Mouse (Mus musculus) heart, embryonic 13.5 days (tissue): ENCODE data around the gene Cfi. TPM values are rescaled to one million over a fixed set of nuclear protein-coding genes. Genes with fewer than 3 reads are reported as not detected.
A peak's percentile ranks its signal among the peaks of the same experiment; 100 is the strongest.

Experiments used
- ATAC-seq: fragments of 200-750 bp; cut with Nextera tagmentation; 2 replicates; pipeline ENCODE4 v1.8.0; 2017; ENCODE audit warnings: moderate TSS enrichment; ENCODE audit not compliant: insufficient number of reproducible peaks, low FRiP score, low TSS enrichment; ENCODE audit errors: extremely low read depth
- H3K27ac ChIP-seq: fragments of 300-500 bp; sonication (generic); replicated peaks from 2 replicates; pipeline ENCODE4 v1.5.1; 2015; ENCODE audit warnings: moderate library complexity, mild to moderate bottlenecking, inconsistent platforms
- H3K27me3 ChIP-seq: fragments of 300-500 bp; sonication (generic); replicated peaks from 2 replicates; pipeline ENCODE4 v1.6.1; 2015; ENCODE audit warnings: mild to moderate bottlenecking, inconsistent platforms
- H3K36me3 ChIP-seq: fragments of 300-500 bp; sonication (generic); 2 replicates; pipeline ENCODE4 v1.6.1; 2015; ENCODE audit warnings: mild to moderate bottlenecking, inconsistent platforms
- H3K4me1 ChIP-seq: fragments of 300-500 bp; sonication (generic); 2 replicates; pipeline ENCODE4 v1.6.1; 2015; ENCODE audit warnings: inconsistent platforms
- H3K4me2 ChIP-seq: fragments of 300-500 bp; sonication (generic); 2 replicates; pipeline ENCODE4 v1.6.1; 2015; ENCODE audit warnings: inconsistent platforms, mild to moderate bottlenecking, moderate library complexity
- H3K4me3 ChIP-seq: fragments of 300-500 bp; sonication (generic); 2 replicates; pipeline ENCODE4 v1.5.1; 2015; ENCODE audit warnings: moderate library complexity, mild to moderate bottlenecking, inconsistent platforms
- H3K9ac ChIP-seq: fragments of 300-500 bp; sonication (generic); 2 replicates; pipeline ENCODE4 v1.6.1; 2015; ENCODE audit warnings: inconsistent platforms, mild to moderate bottlenecking, moderate library complexity
- H3K9me3 ChIP-seq: fragments of 300-500 bp; sonication (generic); 2 replicates; pipeline ENCODE4 v1.6.1; 2016; ENCODE audit warnings: inconsistent platforms
- WGBS: fragments of 180-500 bp; shearing (Covaris S2); methylation state at CpG from one replicate; pipeline ENCODE4 v1.1.7; 2015; ENCODE audit warnings: mixed read lengths; 5-methylcytosine and 5-hydroxymethylcytosine counted together
- polyA plus RNA-seq: library from polyadenylated mRNA; unstranded; fragments of >200 nt; fragmentation: Nextera tagmentation; extraction: Ambion mirVana; gene quantifications from 2 replicates; pipeline ENCODE4 v1.2.1, GENCODE M21; 2015

The Cfi gene
- polyA plus RNA-seq, 1 experiment from 2014 or later: 3.0 TPM

DNA sequence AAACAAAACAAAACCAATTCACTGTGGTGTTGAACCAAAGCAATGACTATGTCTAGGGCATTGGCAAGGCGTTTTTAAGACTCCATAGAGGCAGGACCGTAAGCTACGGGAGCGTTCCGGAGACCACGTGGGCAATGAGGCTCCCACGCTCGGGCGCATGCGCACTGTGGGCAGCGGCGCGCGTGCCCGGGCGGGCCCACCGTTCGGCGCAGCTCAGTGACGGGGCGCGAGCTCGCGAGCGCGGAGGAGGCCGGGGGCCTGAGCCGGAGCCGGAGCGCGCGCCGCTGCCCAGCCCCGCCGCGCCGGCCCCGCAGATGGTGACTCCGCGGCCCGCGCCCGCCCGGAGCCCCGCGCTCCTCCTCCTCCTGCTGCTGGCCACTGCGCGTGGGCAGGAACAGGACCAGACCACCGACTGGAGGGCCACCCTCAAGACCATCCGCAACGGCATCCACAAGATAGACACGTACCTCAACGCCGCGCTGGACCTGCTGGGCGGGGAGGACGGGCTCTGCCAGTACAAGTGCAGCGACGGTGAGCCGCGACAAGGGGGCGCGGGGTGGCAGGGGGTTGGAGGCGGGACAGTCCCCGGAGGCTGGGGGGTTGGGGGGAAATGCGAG lies 42.8 kb downstream of the Cfi start, which contains the start of gene Pla2g12a:
Pla2g12a (plus strand) TSS at position 202 of the 617 bp plus-strand sequence.
- peak within 1 kb of the TSS; percentile 83 for H3K27ac ChIP-seq
- H3K4me3 ChIP-seq: peak within 1 kb of the TSS; percentile 76
- peaks cover 22% of the 10 kb centered on the region for H3K4me1 ChIP-seq
- 0 out of 2 replicates have a peak, but pooled peaks cover 10% of the 10 kb centered on the region for H3K27me3 ChIP-seq
- peak; percentile 74 for ATAC-seq
- H3K36me3 ChIP-seq: no peaks in the 10 kb centered on the region
- WGBS: under 1% methylated on average over 62 of the region's 66 CpGs
- H3K4me2 ChIP-seq: peak within 1 kb of the TSS; percentile 87
- peak within 1 kb of the TSS; percentile 89 for H3K9ac ChIP-seq
- H3K9me3 ChIP-seq: no peaks in the 10 kb centered on the region

DNA sequence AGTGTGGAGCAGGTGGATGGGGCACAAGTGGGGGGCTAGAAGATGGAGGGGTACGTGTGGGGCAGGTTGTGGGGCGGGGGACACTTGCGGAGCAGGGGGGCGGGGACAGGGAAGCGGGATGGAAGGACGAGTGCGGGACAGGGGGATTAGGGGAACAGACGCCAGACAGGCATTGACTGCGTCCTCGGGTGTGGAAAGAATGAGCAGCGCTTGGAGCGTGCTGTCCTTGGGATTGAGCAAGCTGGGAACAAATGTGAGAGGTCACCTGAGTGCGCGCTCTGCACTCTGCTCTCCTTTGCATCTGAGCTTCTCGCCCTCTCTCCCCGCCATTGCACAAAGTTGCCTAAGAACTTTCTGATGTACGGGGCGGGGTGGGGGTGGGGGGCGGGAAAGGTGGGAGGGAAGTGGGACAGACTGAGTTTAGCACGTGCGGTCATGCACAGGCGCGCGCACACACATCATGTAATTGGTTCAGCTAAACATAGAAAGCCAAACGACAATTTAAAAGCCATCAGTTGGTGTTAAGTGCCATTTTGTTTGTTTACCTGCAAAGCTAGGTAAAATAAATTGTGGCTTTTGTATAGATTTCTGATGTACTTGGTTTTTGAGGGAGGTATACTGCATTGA lies 43.6 kb downstream of the Cfi start:
- peak overlapping the region; percentile 87 for H3K4me2 ChIP-seq
- peak overlapping the region; percentile 89 for H3K9ac ChIP-seq
- H3K27me3 ChIP-seq: 0 out of 2 replicates have a peak, but pooled peaks cover 10% of the 10 kb centered on the region
- H3K4me1 ChIP-seq: peaks cover 22% of the 10 kb centered on the region
- H3K27ac ChIP-seq: peak overlapping the region; percentile 83
- ATAC-seq: no peak
- 1% methylated on average over 25 of the region's 25 CpGs for WGBS
- H3K9me3 ChIP-seq: no peaks in the 10 kb centered on the region
- H3K4me3 ChIP-seq: peak overlapping the region; percentile 76
- no peaks in the 10 kb centered on the region for H3K36me3 ChIP-seq

DNA sequence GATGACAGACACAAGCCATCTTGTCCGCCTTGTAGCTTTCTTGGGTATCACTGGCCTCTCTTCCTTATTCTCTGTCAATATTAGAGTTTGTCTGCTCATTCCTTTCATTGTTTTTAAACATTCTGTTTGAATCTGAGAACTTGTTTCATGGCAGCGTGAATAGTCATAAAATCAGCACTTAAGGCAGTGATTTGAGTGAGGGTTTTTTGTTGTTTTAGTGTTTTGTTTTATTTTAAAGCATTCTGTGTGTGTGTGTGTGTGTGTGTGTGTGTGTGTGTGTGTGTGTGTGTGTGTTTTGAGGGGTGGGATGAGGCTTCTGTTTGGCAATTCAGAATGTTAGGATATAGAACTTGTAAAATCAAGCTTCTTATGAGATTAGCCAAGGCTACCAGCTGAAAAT lies 44.2 kb downstream of the Cfi start:
- Histone ChIP-seq H3K27me3 (0 out of 2 replicates have a peak, but pooled peaks cover 10% of the 10 kb centered on the region), H3K4me1 (peaks cover 23% of the 10 kb centered on the region), H3K9ac (peak overlapping the region; percentile 89; the same call in 1 of the 2 replicates), H3K27ac (no peak overlapping the region), H3K4me3 (peak overlapping the region; percentile 76), H3K4me2 (peak overlapping the region; percentile 87), H3K9me3 (no peaks in the 10 kb centered on the region), H3K36me3 (no peaks in the 10 kb centered on the region)
- 84% methylated on average over 2 of the region's 2 CpGs for WGBS
- no peak for ATAC-seq

DNA sequence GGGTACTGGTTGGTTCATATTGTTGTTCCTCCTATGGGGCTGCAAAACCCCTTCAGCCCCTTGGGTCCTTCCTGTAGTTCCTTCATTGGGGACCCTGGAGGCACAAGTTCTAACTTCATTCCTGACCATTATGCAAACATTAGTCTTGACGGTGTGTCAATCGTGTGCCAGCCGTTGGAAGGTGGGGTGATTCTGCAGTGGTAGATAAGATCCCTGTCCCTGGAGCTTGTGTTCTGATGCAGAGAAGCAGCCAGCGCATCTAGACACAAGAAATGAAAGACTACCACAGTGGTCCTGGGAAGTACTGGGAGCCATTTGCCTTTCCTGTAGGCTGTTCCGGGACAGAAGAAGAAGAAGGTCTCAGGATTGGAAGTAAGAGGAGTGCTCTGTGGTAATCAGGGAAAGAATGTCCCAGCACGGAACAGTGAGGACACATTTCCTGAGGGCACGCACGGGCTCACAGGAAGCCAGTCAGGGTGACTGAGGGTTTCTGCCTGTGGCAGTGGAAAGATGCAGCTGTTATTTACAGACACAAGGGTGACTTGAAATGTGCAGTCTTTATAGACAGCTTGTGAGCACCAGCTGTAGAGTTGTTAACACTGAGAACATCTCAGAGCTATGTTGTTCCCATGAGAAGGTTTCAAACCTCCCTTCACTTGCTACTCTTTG lies 45.4 kb downstream of the Cfi start:
- peaks cover 34% of the 10 kb centered on the region for H3K4me1 ChIP-seq
- WGBS: 49% methylated on average over 8 of the region's 8 CpGs
- H3K36me3 ChIP-seq: no peaks in the 10 kb centered on the region
- no peak overlapping the region for H3K4me3 ChIP-seq
- 0 out of 2 replicates have a peak, but pooled peaks cover 10% of the 10 kb centered on the region for H3K27me3 ChIP-seq
- no peak overlapping the region for H3K4me2 ChIP-seq
- H3K27ac ChIP-seq: 0 out of 2 replicates have a peak overlapping the region, but pooled peaks have one; percentile 6
- H3K9ac ChIP-seq: peak overlapping the region; percentile 37; the same call in 1 of the 2 replicates
- ATAC-seq: no peak
- no peaks in the 10 kb centered on the region for H3K9me3 ChIP-seq

DNA sequence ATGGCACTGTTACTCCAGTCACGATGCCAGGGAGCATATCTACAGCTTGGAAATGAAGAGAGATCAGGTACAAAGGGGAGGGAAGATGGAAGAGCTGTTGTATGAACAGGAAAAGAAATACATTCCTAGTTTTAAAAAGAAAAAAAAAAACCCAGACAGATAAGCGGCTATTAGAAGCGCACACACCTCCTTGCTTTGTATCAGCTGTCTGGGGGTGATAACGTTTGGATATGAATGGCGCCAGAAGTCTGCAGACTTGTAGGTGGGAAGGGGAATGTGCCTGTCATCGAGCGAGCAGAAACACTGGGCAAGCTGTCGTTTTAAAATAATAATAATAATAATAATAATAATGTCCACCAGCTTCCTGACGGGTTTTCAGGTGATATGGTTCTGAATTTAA lies 49.9 kb downstream of the Cfi start:
- Histone ChIP-seq H3K27ac (0 out of 2 replicates have a peak overlapping the region, but pooled peaks have one; percentile 36), H3K27me3 (no peaks in the 10 kb centered on the region), H3K36me3 (peaks cover 11% of the 10 kb centered on the region), H3K4me2 (peak overlapping the region; percentile 22; the same call in 1 of the 2 replicates), H3K9ac (no peak overlapping the region; the same call in 1 of the 2 replicates), H3K9me3 (no peaks in the 10 kb centered on the region), H3K4me3 (no peak overlapping the region), H3K4me1 (peaks cover 30% of the 10 kb centered on the region)
- WGBS: 33% methylated on average over 9 of the region's 9 CpGs
- no peak for ATAC-seq

DNA sequence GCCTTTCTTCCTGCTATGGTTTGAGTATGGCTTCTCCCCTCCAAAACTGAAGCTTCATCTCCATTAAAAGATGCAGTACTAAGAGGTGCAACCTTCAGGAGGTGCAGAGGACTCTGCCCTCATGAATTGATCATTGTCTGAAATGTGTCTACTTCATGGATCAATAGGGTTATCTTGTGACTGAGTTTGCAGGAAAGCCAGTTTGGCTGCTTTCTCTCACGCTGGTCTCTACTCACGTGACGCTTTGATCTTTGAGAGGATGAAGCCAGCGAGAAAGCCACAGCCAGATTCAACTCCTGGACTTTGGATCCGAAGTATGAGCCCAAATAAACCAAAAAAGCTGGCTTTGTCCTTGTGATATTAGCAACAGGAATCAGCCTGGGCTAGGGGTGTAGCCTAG lies 50.7 kb downstream of the Cfi start:
- H3K4me1 ChIP-seq: peaks cover 24% of the 10 kb centered on the region
- no peaks in the 10 kb centered on the region for H3K27me3 ChIP-seq
- no peak overlapping the region for H3K9ac ChIP-seq
- peaks cover 20% of the 10 kb centered on the region for H3K36me3 ChIP-seq
- H3K4me3 ChIP-seq: no peak overlapping the region
- no peak overlapping the region for H3K27ac ChIP-seq
- no peak overlapping the region for H3K4me2 ChIP-seq
- H3K9me3 ChIP-seq: no peaks in the 10 kb centered on the region
- no peak for ATAC-seq
- 74% methylated on average over 5 of the region's 5 CpGs for whole genome bisulfite sequencing

DNA sequence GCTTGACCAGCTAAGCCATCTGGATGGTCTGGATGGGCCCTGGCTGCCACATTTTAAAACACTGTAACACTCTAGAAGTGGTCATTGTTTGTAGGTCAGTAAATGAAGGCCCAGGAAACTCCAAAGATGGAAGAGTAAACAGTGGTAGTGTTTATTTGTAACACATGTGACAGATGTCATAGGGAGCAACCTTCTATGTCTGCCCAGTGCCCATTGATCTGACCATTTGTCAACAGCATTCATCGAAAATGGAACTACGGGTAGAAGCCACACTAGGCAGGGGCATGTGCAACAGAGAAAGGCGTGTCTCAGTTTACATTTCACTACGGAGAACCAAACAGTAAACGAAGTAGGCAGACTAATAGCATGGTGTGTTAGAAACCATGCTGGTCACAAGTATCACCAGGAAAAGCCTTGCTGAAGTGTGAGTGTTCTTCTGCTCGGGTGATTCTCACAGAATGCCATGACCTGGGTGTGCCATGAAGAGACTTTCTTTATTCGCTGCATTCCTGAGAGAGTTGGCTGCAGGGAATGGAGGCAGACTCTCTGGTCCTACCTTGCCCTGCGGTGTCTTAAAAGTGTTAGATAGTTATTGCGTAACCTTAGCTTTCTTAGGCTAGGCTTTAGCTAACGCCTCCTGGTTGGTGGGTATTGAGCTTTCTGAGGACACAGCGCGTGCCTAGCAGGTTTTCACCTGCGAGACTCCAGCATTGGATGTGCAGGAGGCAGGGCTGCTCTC lies 52.3 kb downstream of the Cfi start:
- Histone ChIP-seq H3K4me1 (peaks cover 18% of the 10 kb centered on the region), H3K4me3 (no peak overlapping the region), H3K9ac (no peak overlapping the region), H3K36me3 (peaks cover 32% of the 10 kb centered on the region), H3K9me3 (no peaks in the 10 kb centered on the region), H3K27ac (no peak overlapping the region), H3K4me2 (no peak overlapping the region), H3K27me3 (no peaks in the 10 kb centered on the region)
- 80% methylated on average over 13 of the region's 13 CpGs for WGBS
- ATAC-seq: no peak

DNA sequence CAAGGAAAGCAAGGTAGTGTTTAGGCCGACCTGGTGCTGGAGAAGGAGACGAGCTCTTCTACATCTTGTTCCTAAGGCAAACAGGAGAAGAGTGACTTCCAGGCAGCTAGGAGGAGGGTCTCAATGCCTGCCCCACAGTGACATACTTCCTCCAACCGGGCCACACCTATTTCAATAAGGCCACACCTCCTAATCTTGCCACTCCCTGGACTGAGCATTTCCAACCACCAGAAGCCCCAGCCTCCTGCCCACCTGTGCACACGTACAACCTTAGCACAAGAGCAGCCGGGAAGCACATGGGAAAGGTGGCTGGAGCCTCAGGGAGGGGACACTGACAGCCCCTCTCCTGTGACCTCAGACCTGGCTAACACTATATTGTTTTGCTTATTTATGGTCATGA lies 56.3 kb downstream of the Cfi start:
- Histone ChIP-seq H3K27me3 (no peaks in the 10 kb centered on the region), H3K9me3 (no peaks in the 10 kb centered on the region), H3K4me3 (no peak overlapping the region), H3K4me2 (no peak overlapping the region), H3K27ac (no peak overlapping the region), H3K36me3 (peaks cover 51% of the 10 kb centered on the region), H3K9ac (no peak overlapping the region), H3K4me1 (peaks cover 10% of the 10 kb centered on the region)
- WGBS: 81% methylated on average over 5 of the region's 5 CpGs
- no peak for ATAC-seq

DNA sequence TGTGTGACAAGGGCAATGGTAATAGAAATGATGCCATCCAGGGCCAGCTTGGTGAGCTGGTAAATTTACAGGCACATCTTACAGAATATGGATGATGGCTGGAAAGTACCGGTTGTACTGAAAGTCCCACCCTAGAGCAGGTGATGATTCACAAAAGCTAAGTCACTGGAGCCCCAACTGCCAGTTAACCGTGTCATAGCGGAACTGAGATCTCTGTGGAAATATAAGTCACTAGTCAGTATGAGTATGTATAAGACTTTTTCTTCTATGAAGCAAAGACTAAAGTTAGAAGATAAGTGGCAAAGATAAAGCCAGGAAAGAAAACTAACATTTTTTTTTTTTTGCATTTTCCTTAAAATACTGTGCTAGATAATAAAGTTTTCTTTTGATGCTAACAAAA lies 57.5 kb downstream of the Cfi start:
- H3K4me2 ChIP-seq: no peak overlapping the region
- WGBS: 87% methylated on average over 3 of the region's 3 CpGs
- H3K27me3 ChIP-seq: no peaks in the 10 kb centered on the region
- peaks cover 51% of the 10 kb centered on the region for H3K36me3 ChIP-seq
- H3K27ac ChIP-seq: no peak overlapping the region
- H3K9me3 ChIP-seq: no peaks in the 10 kb centered on the region
- ATAC-seq: no peak
- H3K4me3 ChIP-seq: no peak overlapping the region
- H3K4me1 ChIP-seq: peaks cover 16% of the 10 kb centered on the region
- H3K9ac ChIP-seq: no peak overlapping the region

DNA sequence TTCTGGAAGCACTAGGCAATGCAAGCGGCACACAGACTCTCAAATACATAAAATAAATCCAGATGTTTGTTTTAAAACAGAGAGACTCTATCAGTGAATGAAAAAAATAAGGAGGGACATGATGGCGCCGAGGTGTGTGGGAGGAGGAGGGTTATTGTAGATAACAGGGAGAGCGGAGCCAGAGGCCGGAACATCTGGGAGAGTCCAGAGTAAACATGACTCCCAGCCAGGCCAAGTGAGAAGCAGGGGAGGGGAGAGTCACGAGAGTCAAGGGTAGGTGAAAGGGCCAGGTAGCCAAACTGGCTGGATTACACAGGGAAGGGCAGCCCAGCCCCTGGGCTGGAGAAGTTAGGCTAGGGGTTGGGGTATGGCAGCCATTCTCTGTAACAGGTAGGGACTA lies 60.9 kb downstream of the Cfi start:
- no peak for ATAC-seq
- H3K9ac ChIP-seq: no peak overlapping the region
- WGBS: 40% methylated on average over 6 of the region's 6 CpGs
- no peak overlapping the region for H3K4me3 ChIP-seq
- H3K36me3 ChIP-seq: peaks cover 31% of the 10 kb centered on the region
- no peaks in the 10 kb centered on the region for H3K27me3 ChIP-seq
- no peak overlapping the region for H3K4me2 ChIP-seq
- no peaks in the 10 kb centered on the region for H3K9me3 ChIP-seq
- H3K4me1 ChIP-seq: peaks cover 19% of the 10 kb centered on the region
- no peak overlapping the region for H3K27ac ChIP-seq

DNA sequence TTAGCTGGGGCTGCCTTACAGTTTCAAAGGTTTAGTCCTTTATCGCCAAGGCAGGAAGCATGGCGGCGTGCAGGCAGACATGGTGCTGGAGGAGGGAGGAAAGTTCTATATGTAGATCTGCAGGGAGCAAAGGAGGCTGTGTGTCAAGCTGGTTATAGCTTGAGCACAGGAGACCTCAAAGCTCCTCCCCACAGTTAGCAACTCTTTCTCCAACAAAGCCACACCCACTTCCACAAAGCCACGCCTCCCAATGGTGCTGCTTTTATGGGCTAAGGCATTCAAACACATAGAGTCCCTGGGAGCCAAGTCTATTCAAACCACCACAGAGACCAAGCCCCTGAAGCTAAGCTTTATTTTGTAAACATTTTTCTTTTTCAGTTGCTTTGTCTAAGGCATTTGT lies 63.2 kb downstream of the Cfi start:
- Histone ChIP-seq H3K27me3 (no peaks in the 10 kb centered on the region), H3K9ac (no peak overlapping the region), H3K4me3 (no peak overlapping the region), H3K36me3 (peaks cover 11% of the 10 kb centered on the region), H3K9me3 (no peaks in the 10 kb centered on the region), H3K4me1 (peaks cover 40% of the 10 kb centered on the region), H3K4me2 (no peak overlapping the region), H3K27ac (no peak overlapping the region)
- ATAC-seq: no peak
- WGBS: 61% methylated on average over 4 of the region's 4 CpGs
